Comparison of ENCODE assay signal across 18 mouse cellular contexts in the genomic region with DNA sequence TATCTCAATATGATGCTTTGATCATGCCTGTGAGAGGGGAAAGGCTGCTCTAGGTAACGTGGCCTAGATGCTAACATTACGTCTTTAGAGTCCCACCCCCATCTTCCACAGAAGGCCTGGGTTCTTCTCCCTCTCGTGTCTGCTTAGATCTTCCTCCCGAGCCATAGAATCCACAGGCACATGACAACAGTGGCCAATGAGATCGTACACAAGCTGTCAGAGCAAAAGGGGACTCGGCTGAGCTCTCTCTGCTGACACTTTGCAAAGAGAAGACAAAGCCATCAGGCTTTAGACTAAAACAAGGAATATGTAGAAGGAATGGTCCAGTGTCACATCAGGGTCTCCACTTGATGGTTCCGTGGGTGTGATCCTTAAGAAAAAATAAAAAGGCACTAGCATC.
"Had no signal": no experiment of that assay in that cellular context is flagged by ENCODE, and none has a peak within 500 bp of the region (broad histone marks: within the 10 kb centered on the region; RNA-seq: fewer than 3 reads in every experiment).

No protein-coding gene starts in this region.

- H3K36me3 ChIP-seq: liver, embryonic 12.5 days; midbrain, embryonic 10.5 days; midbrain, embryonic 12.5 days; neural tube, embryonic 13.5 days; neural tube, embryonic 15.5 days had no signal

- H3K4me2 ChIP-seq: liver, embryonic 12.5 days; midbrain, embryonic 12.5 days; neural tube, embryonic 13.5 days; neural tube, embryonic 15.5 days had no signal

- H3K27me3 ChIP-seq: liver, embryonic 12.5 days; midbrain, embryonic 12.5 days; neural tube, embryonic 13.5 days; neural tube, embryonic 15.5 days had no signal

- H3K4me3 ChIP-seq: liver, embryonic 12.5 days; midbrain, embryonic 10.5 days; midbrain, embryonic 12.5 days; myocyte; neural tube, embryonic 13.5 days; neural tube, embryonic 15.5 days had no signal

- DNase-seq: lung, postnatal 4 days; midbrain, embryonic 14.5 days; retina, postnatal 1 day; right cerebral cortex, adult 18-20 months; right cerebral cortex, postnatal 25 days; right cerebral cortex, postnatal 4 days; spleen, adult 18-20 months; thymus, adult 18-20 months; thymus, postnatal 14 days; thymus, postnatal 36 days had no signal

- H3K4me1 ChIP-seq: liver, embryonic 12.5 days; midbrain, embryonic 10.5 days; midbrain, embryonic 12.5 days; neural tube, embryonic 13.5 days had no signal

- H3K27ac ChIP-seq: liver, embryonic 12.5 days; liver, embryonic 14.5 days; midbrain, embryonic 10.5 days; midbrain, embryonic 12.5 days; neural tube, embryonic 13.5 days; neural tube, embryonic 15.5 days had no signal

- ATAC-seq: liver, embryonic 12.5 days; midbrain, embryonic 16.5 days had no signal

- H3K9ac ChIP-seq: liver, embryonic 12.5 days; liver, embryonic 14.5 days; midbrain, embryonic 12.5 days; neural tube, embryonic 13.5 days; neural tube, embryonic 15.5 days had no signal

- H3K9me3 ChIP-seq: liver, embryonic 12.5 days; midbrain, embryonic 12.5 days; neural tube, embryonic 13.5 days; neural tube, embryonic 15.5 days had no signal
